Mouse (Mus musculus): ENCODE measurements at regions not wholly inside any gene's neighbourhood (a gene's known extent, or its start where the extent isn't known, plus 50 kb on each side); places are given as distances from the start of the nearest gene placed in this dataset.
A peak's percentile ranks its signal among the peaks of the same experiment; 100 is the strongest.
"Not testable (repeated sequence)": the region's sequence is repeated elsewhere in the genome, so short reads cannot be mapped to it uniquely, and the experiment has no call there.

DNA sequence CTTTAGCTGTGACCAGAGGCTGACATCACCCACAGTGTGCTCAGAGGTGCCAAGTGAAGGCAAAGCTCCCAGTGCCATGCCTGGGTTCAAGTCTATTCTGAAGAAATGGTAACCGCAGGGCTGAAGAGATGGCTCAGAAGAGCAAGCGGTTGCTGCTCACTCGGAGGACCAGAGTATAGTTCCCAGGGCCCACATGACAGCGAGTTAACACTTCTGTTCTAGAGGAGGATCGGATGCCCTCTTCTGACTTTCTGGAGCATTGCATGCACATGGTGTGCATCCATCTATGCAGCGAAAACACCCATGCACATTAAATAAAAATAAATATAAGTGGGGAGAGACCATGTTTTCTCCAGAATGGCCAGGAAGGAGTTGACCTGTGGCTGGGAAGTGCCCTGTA, 209.5 kb downstream of the Sorl1 start:
- Histone ChIP-seq H3K27me3 (no peaks in the 10 kb centered on the region), H3K27ac (peak overlapping the region; percentile 70), H3K4me1 (replicated peaks) (peaks cover 30% of the 10 kb centered on the region), H3K36me3 (no peaks in the 10 kb centered on the region), H3K4me3 (no peak overlapping the region), H3K9me3 (no peaks in the 10 kb centered on the region), H3K4me2 (no peak overlapping the region), H3K9ac (no peak overlapping the region)
- ATAC-seq (ENCODE audit: low FRiP score), result no peak
- 92% methylated on average over 6 of the region's 6 CpGs for WGBS

DNA sequence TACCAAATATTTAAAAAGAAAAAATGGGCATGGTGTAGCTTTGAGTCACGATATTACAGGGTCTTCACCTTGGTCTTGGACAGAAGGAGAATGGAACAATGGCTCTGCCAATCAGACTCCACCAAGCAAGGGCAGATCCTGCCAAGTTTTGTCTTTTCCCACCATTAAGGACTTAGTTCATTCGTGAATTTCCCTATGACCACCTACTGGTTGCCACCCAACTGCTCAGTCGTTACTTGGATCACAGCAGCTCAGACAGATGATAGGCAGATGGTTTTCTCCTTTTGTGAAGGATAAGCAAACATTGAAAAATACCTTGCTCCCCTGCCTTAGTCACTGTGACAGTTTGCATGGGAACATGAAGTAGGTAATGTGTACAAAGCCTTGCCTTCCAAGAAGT, 210.2 kb downstream of the Sorl1 start:
- H3K9me3 ChIP-seq, result no peaks in the 10 kb centered on the region
- no peak overlapping the region for H3K27ac ChIP-seq
- no peak overlapping the region for H3K4me2 ChIP-seq
- no peak for ATAC-seq (ENCODE audit: low FRiP score)
- H3K36me3 ChIP-seq, result no peaks in the 10 kb centered on the region
- no peaks in the 10 kb centered on the region for H3K27me3 ChIP-seq
- 76% methylated on average over 3 of the region's 3 CpGs for WGBS
- H3K9ac ChIP-seq, result no peak overlapping the region
- H3K4me1 ChIP-seq (replicated peaks), result peaks cover 23% of the 10 kb centered on the region
- no peak overlapping the region for H3K4me3 ChIP-seq

DNA sequence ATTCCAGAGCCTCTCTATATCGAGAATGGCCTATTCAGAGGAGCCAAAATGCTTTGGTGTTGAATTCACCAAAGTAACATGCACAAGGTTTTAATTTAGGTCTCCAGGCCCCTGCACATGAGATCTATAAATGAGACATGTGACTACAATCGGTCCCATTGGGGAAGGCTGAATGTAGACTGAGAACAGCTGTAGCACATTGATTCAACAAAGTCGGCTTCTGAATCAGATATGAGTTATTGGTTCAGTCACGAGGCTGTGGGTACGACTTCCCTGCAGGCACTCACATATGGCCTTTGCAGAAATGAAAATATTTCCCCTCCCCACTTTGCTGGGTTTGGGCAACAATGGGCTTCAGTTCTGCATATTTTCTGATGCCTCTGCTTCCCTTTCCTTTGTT, 211.6 kb downstream of the Sorl1 start:
- ATAC-seq (ENCODE audit: low FRiP score), result no peak
- Histone ChIP-seq H3K4me1 (replicated peaks) (peaks cover 15% of the 10 kb centered on the region), H3K27me3 (no peaks in the 10 kb centered on the region), H3K9ac (no peak overlapping the region), H3K4me2 (no peak overlapping the region), H3K4me3 (no peak overlapping the region), H3K9me3 (no peaks in the 10 kb centered on the region), H3K27ac (no peak overlapping the region), H3K36me3 (no peaks in the 10 kb centered on the region)
- WGBS, result 77% methylated on average over 5 of the region's 5 CpGs

DNA sequence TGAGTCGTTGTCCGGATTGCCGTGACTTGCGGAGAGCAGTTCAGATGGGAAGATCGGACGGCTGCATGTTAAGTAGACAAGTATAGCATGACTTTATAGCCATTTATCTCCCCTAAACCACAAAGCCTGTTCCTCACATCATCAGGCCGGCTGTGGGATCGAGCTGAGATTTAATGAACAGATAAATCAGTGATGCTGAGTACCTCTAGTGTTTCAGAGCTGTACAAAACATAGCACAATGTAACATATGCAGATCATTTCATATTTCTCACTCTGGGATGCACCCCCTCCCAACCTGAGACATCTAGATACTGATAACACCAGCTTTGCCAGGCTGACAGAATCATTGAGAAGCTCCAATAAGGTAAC, 223.5 kb downstream of the Sorl1 start:
- peaks cover 27% of the 10 kb centered on the region for H3K4me1 ChIP-seq (replicated peaks)
- no peaks in the 10 kb centered on the region for H3K36me3 ChIP-seq
- H3K9ac ChIP-seq, result no peak overlapping the region
- H3K9me3 ChIP-seq, result no peaks in the 10 kb centered on the region
- no peak overlapping the region for H3K4me2 ChIP-seq
- no peaks in the 10 kb centered on the region for H3K27me3 ChIP-seq
- ATAC-seq (ENCODE audit: low FRiP score), result no peak
- WGBS, result 73% methylated on average over 8 of the region's 8 CpGs
- no peak overlapping the region for H3K4me3 ChIP-seq
- peak overlapping the region; percentile 70 for H3K27ac ChIP-seq

DNA sequence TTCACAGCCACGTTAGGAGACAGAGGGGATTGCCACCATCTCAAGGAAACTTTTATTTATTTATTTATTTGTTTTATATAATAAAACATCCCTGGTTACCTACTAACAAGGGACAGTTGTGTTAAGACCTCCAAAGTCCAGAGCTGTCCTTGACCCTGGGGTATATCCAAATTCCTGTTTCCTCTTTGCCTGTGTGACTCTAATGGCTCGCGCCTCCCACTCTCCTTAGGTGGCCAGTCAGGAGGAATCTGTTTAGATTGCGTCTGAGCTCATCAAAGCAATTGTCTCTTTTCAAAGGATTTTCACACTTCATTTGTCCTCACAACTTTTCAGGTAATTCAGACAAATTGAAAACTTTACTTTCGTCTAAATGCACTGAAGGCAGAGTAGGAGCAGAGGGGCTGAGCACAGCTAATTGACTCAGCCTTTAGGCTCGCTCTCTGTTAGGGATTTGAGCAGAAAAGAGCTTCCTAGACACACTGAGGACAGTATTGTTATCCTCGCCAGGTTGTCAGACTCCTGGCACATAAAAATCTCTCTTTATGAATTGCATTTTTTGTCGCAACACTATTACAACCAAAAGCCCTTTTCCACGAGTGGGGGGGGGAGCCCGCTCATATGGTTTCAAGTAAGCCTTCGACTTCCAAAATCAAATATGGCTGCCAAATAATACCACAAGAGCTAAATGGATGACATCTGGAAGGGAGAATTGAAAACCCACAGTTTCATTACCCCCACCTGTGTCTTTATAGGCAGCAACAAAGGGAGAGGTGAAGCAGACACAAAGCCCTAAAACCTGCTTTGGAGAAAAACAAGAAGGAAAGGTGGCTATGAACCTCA, 224.1 kb downstream of the Sorl1 start:
- Histone ChIP-seq H3K27ac (peak overlapping the region; percentile 70), H3K9ac (no peak overlapping the region), H3K4me2 (no peak overlapping the region), H3K36me3 (no peaks in the 10 kb centered on the region), H3K4me3 (no peak overlapping the region), H3K4me1 (replicated peaks) (peaks cover 27% of the 10 kb centered on the region), H3K9me3 (no peaks in the 10 kb centered on the region), H3K27me3 (no peaks in the 10 kb centered on the region)
- 53% methylated on average over 11 of the region's 11 CpGs for WGBS
- ATAC-seq (ENCODE audit: low FRiP score), result no peak

DNA sequence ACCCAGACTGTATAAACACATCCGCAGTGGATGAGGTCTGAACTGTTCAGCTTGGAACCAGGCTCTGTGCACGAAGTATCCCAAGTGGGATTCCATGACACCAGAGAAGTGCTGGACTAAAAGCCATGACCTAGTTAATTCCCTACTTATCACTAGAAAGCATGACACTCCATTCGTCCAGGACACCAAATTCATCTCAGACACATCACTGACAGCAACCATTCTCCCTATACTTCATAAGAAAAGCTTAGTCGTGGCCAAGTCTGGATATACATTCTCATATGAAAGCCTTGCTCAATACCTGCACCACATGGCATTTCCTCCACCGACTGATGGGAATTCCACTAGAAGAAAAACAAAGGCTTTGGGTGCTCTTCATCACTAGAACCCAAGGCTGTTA, 229.0 kb downstream of the Sorl1 start:
- Histone ChIP-seq H3K4me3 (no peak overlapping the region), H3K9ac (no peak overlapping the region), H3K27me3 (no peaks in the 10 kb centered on the region), H3K4me2 (no peak overlapping the region), H3K36me3 (no peaks in the 10 kb centered on the region), H3K4me1 (replicated peaks) (peaks cover 41% of the 10 kb centered on the region), H3K9me3 (no peaks in the 10 kb centered on the region), H3K27ac (no peak overlapping the region)
- ATAC-seq (ENCODE audit: low FRiP score), result no peak
- WGBS, result 85% methylated on average over 5 of the region's 5 CpGs

DNA sequence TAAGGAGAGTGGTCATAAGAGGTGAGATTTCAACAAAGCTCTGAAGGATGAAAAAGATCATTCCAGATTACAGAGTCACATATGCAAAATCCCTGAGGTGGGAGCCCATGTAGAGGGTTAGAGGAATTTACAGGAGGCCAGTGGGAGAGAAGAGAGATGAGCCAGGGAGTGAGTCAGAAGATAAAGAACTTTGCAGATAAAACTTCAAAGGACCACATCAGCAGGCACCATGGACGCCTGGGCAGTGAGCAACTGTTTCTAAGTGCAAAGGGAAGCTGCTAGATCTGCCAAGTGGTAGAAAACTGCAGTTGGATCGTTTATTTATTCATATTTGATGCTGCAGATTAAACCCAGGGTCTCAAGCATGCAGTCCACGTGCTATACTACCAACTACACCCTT, 231.3 kb downstream of the Sorl1 start:
- no peaks in the 10 kb centered on the region for H3K9me3 ChIP-seq
- no peaks in the 10 kb centered on the region for H3K27me3 ChIP-seq
- no peak overlapping the region for H3K4me3 ChIP-seq
- no peak for ATAC-seq (ENCODE audit: low FRiP score)
- no peak overlapping the region for H3K4me2 ChIP-seq
- no peak overlapping the region for H3K27ac ChIP-seq
- 82% methylated on average over 3 of the region's 3 CpGs for whole genome bisulfite sequencing
- H3K9ac ChIP-seq, result no peak overlapping the region
- peaks cover 39% of the 10 kb centered on the region for H3K4me1 ChIP-seq (replicated peaks)
- H3K36me3 ChIP-seq, result no peaks in the 10 kb centered on the region

DNA sequence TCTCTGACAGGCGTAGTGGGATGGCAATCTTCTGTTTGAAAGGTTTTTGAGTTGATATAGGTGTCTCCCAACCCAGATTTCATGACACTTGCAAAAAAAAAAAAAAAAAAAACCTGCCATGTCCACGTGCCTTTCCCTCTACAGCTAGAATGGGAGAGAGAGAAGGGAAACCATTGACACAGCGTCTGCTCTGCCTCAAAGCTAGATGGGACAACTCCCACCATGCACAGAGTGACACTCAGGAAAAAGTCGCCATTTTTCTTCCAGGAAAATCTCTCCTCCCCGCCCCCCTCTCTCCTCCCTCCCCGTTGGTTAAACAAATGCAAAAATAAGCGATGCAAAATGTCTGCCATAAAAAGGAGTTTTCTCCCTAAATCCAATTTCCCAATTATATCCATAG, 232.9 kb downstream of the Sorl1 start:
- no peaks in the 10 kb centered on the region for H3K9me3 ChIP-seq
- no peaks in the 10 kb centered on the region for H3K36me3 ChIP-seq
- peak overlapping the region; percentile 53 for H3K4me2 ChIP-seq
- H3K4me3 ChIP-seq, result peak overlapping the region; percentile 25; the same call in 1 of the 2 replicates
- no peaks in the 10 kb centered on the region for H3K27me3 ChIP-seq
- WGBS, result 30% methylated on average over 7 of the region's 7 CpGs
- H3K4me1 ChIP-seq (replicated peaks), result peaks cover 39% of the 10 kb centered on the region
- H3K9ac ChIP-seq, result peak overlapping the region; percentile 73
- H3K27ac ChIP-seq, result peak overlapping the region; percentile 98
- no peak for ATAC-seq (ENCODE audit: low FRiP score)

DNA sequence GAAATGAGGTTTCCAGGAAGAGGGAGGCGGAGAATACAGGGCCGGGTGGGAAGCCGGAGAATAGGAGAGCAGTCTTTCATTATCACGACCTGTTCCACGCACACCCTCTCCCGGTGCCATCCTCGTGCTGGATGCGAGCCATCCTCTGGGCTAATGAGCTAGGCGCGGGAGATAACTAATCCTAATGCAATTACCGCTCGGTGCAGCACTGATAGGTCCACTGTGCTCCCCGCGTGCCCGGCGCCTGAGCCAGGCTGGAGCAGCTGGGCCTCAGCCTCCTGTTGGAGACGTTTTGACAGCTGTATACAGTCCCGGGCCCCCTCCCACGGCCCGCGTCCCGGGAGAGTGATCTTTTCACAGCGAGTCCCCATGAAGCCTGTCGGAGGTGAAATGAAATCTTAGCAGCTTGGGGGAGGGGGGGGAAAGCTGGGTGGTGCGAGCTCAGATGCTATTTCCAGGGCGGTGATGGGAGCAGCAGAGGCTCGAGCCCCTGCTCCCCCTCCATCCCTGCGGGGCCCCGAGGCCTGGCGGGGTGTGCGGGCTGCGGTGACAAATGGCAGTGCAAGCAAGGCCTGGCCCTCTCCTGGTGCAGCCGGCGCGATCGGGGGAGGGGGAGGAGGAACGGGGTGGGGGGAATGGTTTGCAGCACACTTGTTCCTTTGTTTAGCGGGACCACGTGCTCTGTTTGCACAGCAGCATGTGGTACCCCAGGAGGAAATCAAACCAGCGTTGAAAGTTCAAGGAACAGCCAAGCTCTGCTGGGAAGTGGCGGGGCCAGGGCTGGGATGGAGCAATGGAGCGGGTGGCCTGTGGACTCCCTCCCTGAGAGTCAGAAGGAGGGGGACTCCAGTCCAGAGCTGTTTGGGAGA, 233.6 kb downstream of the Sorl1 start:
- peak overlapping the region; percentile 53 for H3K4me2 ChIP-seq
- peak overlapping the region; percentile 98 for H3K27ac ChIP-seq
- peak overlapping the region; percentile 25 for H3K4me3 ChIP-seq
- peak overlapping the region; percentile 73 for H3K9ac ChIP-seq
- no peaks in the 10 kb centered on the region for H3K36me3 ChIP-seq
- no peaks in the 10 kb centered on the region for H3K9me3 ChIP-seq
- ATAC-seq (ENCODE audit: low FRiP score), result peak; percentile 98
- H3K4me1 ChIP-seq (replicated peaks), result peaks cover 39% of the 10 kb centered on the region
- H3K27me3 ChIP-seq, result no peaks in the 10 kb centered on the region
- WGBS, result under 1% methylated on average over 38 of the region's 42 CpGs

DNA sequence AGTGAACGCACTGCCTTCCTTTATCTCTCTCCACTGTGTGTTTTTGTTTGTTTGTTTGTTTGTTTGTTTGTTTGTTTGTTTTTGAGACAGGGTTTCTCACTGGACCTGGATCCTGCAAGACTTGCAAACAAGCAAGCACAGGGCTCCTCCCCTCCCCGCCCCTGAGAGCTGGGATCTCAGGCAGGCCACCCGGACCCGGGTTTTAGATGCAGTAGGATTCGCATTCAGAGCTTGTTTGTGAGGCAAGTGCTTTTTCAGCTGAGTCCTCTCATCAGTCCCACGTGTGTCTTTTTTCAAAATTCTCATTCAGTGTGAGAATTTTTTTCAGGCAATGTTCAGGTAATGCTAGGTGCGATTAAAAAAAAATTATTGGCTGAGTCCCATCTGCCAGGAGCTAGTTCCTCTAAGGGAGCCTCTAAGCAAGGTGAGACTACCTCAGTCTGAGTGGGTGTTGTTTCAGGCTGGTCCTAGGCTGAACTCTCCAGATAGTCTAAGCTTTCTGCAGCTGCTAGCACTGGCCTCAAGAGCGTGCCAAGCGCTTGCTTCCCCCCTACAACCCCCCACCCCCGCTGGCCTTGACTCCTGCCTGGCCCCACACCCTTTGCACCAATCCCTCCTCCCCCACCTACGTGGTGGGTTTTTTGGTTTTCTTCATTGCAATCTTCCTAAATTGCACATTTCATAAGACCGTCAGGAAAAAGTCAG, 234.4 kb downstream of the Sorl1 start:
- Histone ChIP-seq H3K4me2 (peak overlapping the region; percentile 53), H3K36me3 (no peaks in the 10 kb centered on the region), H3K4me3 (peak overlapping the region; percentile 25), H3K9me3 (no peaks in the 10 kb centered on the region), H3K9ac (peak overlapping the region; percentile 73), H3K27ac (peak overlapping the region; percentile 98), H3K27me3 (no peaks in the 10 kb centered on the region), H3K4me1 (replicated peaks) (peaks cover 39% of the 10 kb centered on the region)
- 41% methylated on average over 12 of the region's 12 CpGs for WGBS
- ATAC-seq (ENCODE audit: low FRiP score), result peak; percentile 39

DNA sequence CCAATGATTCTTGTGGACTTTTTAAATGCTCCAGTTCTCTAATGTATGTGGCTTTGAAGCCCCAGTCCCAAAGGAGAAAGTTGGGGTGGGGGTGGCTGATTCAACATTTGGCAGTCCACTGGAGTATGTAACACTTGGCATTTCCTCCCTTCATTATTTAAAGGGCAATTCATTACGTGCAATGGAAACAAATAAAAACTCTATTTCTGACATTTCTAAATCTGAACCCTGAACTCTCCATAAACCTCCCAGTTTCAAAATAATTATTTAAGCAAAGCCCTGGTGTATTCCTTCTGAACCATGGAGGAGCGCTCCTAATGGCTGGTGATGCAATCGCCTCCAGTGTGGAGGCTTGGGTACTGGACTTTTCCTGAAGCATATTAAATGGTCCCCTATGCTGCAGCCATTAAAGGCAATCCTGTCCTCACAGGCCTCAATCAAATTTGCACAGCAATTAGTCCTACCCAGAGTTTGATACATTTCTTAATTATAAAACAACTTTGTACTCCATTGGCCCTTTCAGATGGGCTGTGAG, 235.4 kb downstream of the Sorl1 start:
- 73% methylated on average over 3 of the region's 3 CpGs for WGBS
- ATAC-seq (ENCODE audit: low FRiP score), result no peak
- H3K27ac ChIP-seq, result peak overlapping the region; percentile 98; the same call in 1 of the 2 replicates

DNA sequence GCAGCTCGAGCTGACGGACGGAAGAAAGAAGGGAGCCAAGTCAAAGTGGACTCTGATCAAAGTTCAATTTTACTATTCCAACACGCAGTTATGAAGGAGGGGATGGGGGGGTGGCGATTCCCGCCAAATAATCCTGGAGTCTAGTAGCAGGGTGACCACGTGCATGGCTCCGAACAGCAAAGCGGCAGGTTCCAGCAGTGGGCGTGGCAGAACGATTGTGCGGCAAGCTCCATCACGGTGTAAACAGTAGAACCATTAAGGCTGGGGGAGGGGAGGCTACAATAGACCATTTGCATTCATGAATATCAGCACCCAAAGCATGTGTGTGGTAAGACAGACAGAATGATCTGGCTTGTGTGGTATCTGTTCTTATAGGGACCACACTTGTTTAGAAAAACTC, 237.6 kb downstream of the Sorl1 start:
- H3K4me3 ChIP-seq; H3K27ac ChIP-seq; H3K9ac ChIP-seq; H3K27me3 ChIP-seq; H3K9me3 ChIP-seq; ATAC-seq (ENCODE audit: low FRiP score); H3K4me2 ChIP-seq; H3K36me3 ChIP-seq: not testable (repeated sequence)
- peaks cover 29% of the 10 kb centered on the region for H3K4me1 ChIP-seq (replicated peaks)
- 81% methylated on average over 13 of the region's 13 CpGs for WGBS

More for the DNA sequence above, 235.4 kb downstream of the Sorl1 start:
- no peaks in the 10 kb centered on the region for H3K9me3 ChIP-seq
- H3K9ac ChIP-seq, result no peak overlapping the region
- no peaks in the 10 kb centered on the region for H3K36me3 ChIP-seq
- peaks cover 39% of the 10 kb centered on the region for H3K4me1 ChIP-seq (replicated peaks)
- no peak overlapping the region for H3K4me2 ChIP-seq
- H3K4me3 ChIP-seq, result no peak overlapping the region
- no peaks in the 10 kb centered on the region for H3K27me3 ChIP-seq
